Mouse (Mus musculus) megakaryocyte, adult 5-6 weeks (primary cell): ENCODE measurements around the gene Cobl. TPM values are rescaled to one million over a fixed set of nuclear protein-coding genes. Genes with fewer than 3 reads are reported as not detected.

Experiments
- ATAC-seq: 2 replicates; pipeline ENCODE4 v1.8.0; 2016; ENCODE audit warnings: mild to moderate bottlenecking, inconsistent platforms; ENCODE audit not compliant: poor library complexity, severe bottlenecking
- total RNA-seq, 2 experiments: library from RNA; stranded (forward) in 1 of 2; stranded (reverse) in 1 of 2; fragments of 153-499, 151-499 nt in 1 of 2; fragments of 221-1000, 200-1000 nt in 1 of 2; gene quantifications; 2 replicates each; pipeline versions ENCODE4 v1.2.3 to v1.2.4; 2015 to 2017

Gene Cobl
- total RNA-seq, 2 experiments from 2014 or later: not detected

GRCm38 (mm10) chr11:12315670-12316069 lies 149.1 kb downstream of the Cobl start:
- no peak for ATAC-seq

- ATAC-seq: no peak
These were observed 150.3 kb downstream of the Cobl start for GRCm38 (mm10) chr11:12314278-12315043.

- no peak for ATAC-seq
These were observed 153.3 kb downstream of the Cobl start for GRCm38 (mm10) chr11:12311419-12311818.

GRCm38 (mm10) chr11:12309423-12310023 lies 155.2 kb downstream of the Cobl start:
- no peak for ATAC-seq

GRCm38 (mm10) chr11:12304879-12305278 lies 159.9 kb downstream of the Cobl start:
- no peak for ATAC-seq

GRCm38 (mm10) chr11:12299701-12300446 lies 164.9 kb downstream of the Cobl start:
- ATAC-seq: no peak

- no peak for ATAC-seq
These were observed 173.2 kb downstream of the Cobl start for GRCm38 (mm10) chr11:12291654-12291935.

- no peak; the same call in 1 of the 2 replicates for ATAC-seq
These were observed 173.7 kb downstream of the Cobl start for GRCm38 (mm10) chr11:12290911-12291653.

GRCm38 (mm10) chr11:12285319-12286021 lies 179.3 kb downstream of the Cobl start:
- no peak for ATAC-seq

- ATAC-seq: no peak
These were observed 184.0 kb downstream of the Cobl start for GRCm38 (mm10) chr11:12280711-12281110.

GRCm38 (mm10) chr11:12274276-12274675 lies 190.5 kb downstream of the Cobl start:
- no peak for ATAC-seq

GRCm38 (mm10) chr11:12273726-12274125 lies 191.0 kb downstream of the Cobl start:
- no peak for ATAC-seq

- ATAC-seq: no peak
These were observed 206.3 kb downstream of the Cobl start for GRCm38 (mm10) chr11:12258411-12258810.

GRCm38 (mm10) chr11:12257324-12258118 lies 207.2 kb downstream of the Cobl start:
- ATAC-seq: no peak

- no peak for ATAC-seq
These were observed 219.3 kb downstream of the Cobl start for GRCm38 (mm10) chr11:12245327-12245915.

- ATAC-seq: no peak
These were observed 228.4 kb downstream of the Cobl start for GRCm38 (mm10) chr11:12236341-12236740.

GRCm38 (mm10) chr11:12234876-12235275 lies 229.9 kb downstream of the Cobl start:
- ATAC-seq: no peak

GRCm38 (mm10) chr11:12234126-12234525 lies 230.6 kb downstream of the Cobl start:
- no peak for ATAC-seq

GRCm38 (mm10) chr11:12232743-12233125 lies 232.0 kb downstream of the Cobl start:
- no peak for ATAC-seq
